Mouse (Mus musculus): Measurements from ENCODE around the gene Tia1.
A peak's percentile ranks its signal among the peaks of the same experiment; 100 is the strongest.
"Not testable (repeated sequence)": the region's sequence is repeated elsewhere in the genome, so short reads cannot be mapped to it uniquely, and the experiment has no call there.

Tia1 gene

GRCm38 (mm10) chr6:86404100-86404861, at the start of gene Tia1:
Gene Tia1 (plus strand): TSS chr6:86404219.
- DNase-seq (ENCODE audit: extremely low read depth, insufficient read length, low spot score): peak; percentile 94

- DNase-seq (ENCODE audit: extremely low read depth, insufficient read length, low spot score): no peak
Measured at GRCm38 (mm10) chr6:86354948-86355347, 49.1 kb upstream of the Tia1 start.

GRCm38 (mm10) chr6:86356956-86357355, 47.1 kb upstream of the Tia1 start:
- DNase-seq (ENCODE audit: extremely low read depth, insufficient read length, low spot score): no peak

GRCm38 (mm10) chr6:86360691-86361090, 43.3 kb upstream of the Tia1 start:
- DNase-seq (ENCODE audit: extremely low read depth, insufficient read length, low spot score): no peak

GRCm38 (mm10) chr6:86361373-86361772, 42.6 kb upstream of the Tia1 start:
- no peak for DNase-seq (ENCODE audit: extremely low read depth, insufficient read length, low spot score)

GRCm38 (mm10) chr6:86364442-86365141, 39.4 kb upstream of the Tia1 start:
- DNase-seq (ENCODE audit: extremely low read depth, insufficient read length, low spot score): peak; percentile 40

- DNase-seq (ENCODE audit: extremely low read depth, insufficient read length, low spot score): peak; percentile 100
Measured at GRCm38 (mm10) chr6:86365371-86366124, 38.5 kb upstream of the Tia1 start, which contains the start of gene Fam136a. Gene Fam136a (plus strand): TSS chr6:86365646.

- peak; percentile 69 for DNase-seq (ENCODE audit: extremely low read depth, insufficient read length, low spot score)
Measured at GRCm38 (mm10) chr6:86366125-86366852, 37.7 kb upstream of the Tia1 start.

- no peak for DNase-seq (ENCODE audit: extremely low read depth, insufficient read length, low spot score)
Measured at GRCm38 (mm10) chr6:86366853-86367249, 37.2 kb upstream of the Tia1 start.

- no peak for DNase-seq (ENCODE audit: extremely low read depth, insufficient read length, low spot score)
Measured at GRCm38 (mm10) chr6:86368479-86368878, 35.5 kb upstream of the Tia1 start.

GRCm38 (mm10) chr6:86370093-86370713, 33.8 kb upstream of the Tia1 start:
- DNase-seq (ENCODE audit: extremely low read depth, insufficient read length, low spot score): no peak

GRCm38 (mm10) chr6:86370764-86371339, 33.2 kb upstream of the Tia1 start, which contains the start of gene Snrpg:
Gene Snrpg (plus strand): TSS chr6:86371304.
- DNase-seq (ENCODE audit: extremely low read depth, insufficient read length, low spot score): no peak

GRCm38 (mm10) chr6:86371340-86371911, 32.6 kb upstream of the Tia1 start:
- DNase-seq (ENCODE audit: extremely low read depth, insufficient read length, low spot score): peak; percentile 93

- no peak for DNase-seq (ENCODE audit: extremely low read depth, insufficient read length, low spot score)
Measured at GRCm38 (mm10) chr6:86371950-86372516, 32.0 kb upstream of the Tia1 start.

GRCm38 (mm10) chr6:86373556-86373955, 30.5 kb upstream of the Tia1 start:
- no peak for DNase-seq (ENCODE audit: extremely low read depth, insufficient read length, low spot score)

GRCm38 (mm10) chr6:86378341-86378740, 25.7 kb upstream of the Tia1 start:
- no peak for DNase-seq (ENCODE audit: extremely low read depth, insufficient read length, low spot score)

GRCm38 (mm10) chr6:86380112-86380511, 23.9 kb upstream of the Tia1 start:
- DNase-seq (ENCODE audit: extremely low read depth, insufficient read length, low spot score): not testable (repeated sequence)

GRCm38 (mm10) chr6:86382551-86382950, 21.5 kb upstream of the Tia1 start:
- DNase-seq (ENCODE audit: extremely low read depth, insufficient read length, low spot score): no peak

- DNase-seq (ENCODE audit: extremely low read depth, insufficient read length, low spot score): no peak
Measured at GRCm38 (mm10) chr6:86383370-86383769, 20.6 kb upstream of the Tia1 start.

Data from 3134 (cell line).